Mouse (Mus musculus): ENCODE measurements around the gene Ccdc6. TPM values are rescaled to one million over a fixed set of nuclear protein-coding genes. Genes with fewer than 3 reads are reported as not detected.

Ccdc6 gene
- polyA plus RNA-seq, 1 experiment from 2014 or later: 13.0 TPM

- no peak overlapping the region for H3K9ac ChIP-seq (ENCODE audit: low read depth, low read length)
- 54% methylated on average over 5 of the region's 5 CpGs for WGBS
- H3K4me2 ChIP-seq (ENCODE audit: low read depth, low read length): no peak overlapping the region
- no peaks in the 10 kb centered on the region for H3K4me1 ChIP-seq (ENCODE audit: control insufficient read depth, insufficient read depth, low read length)
- H3K4me3 ChIP-seq (ENCODE audit: low read length): no peak overlapping the region
- H3K9me3 ChIP-seq (ENCODE audit: control insufficient read depth, low read length): no peaks in the 10 kb centered on the region
- no peak overlapping the region for H3K27ac ChIP-seq (ENCODE audit: low read length)
- H3K36me3 ChIP-seq (ENCODE audit: control insufficient read depth, insufficient read depth, low read length): peaks cover 2% of the 10 kb centered on the region; the same call in 1 of the 2 replicates
- no peak for ATAC-seq
- no peaks in the 10 kb centered on the region for H3K27me3 ChIP-seq (replicated peaks; ENCODE audit: control insufficient read depth, insufficient read depth, low read length)
These were observed 66.8 kb downstream of the Ccdc6 start for GRCm38 (mm10) chr10:70163681-70164080.

- no peak overlapping the region for H3K4me2 ChIP-seq (ENCODE audit: low read depth, low read length)
- no peak for ATAC-seq
- 70% methylated on average over 6 of the region's 6 CpGs for WGBS
These were observed 69.0 kb downstream of the Ccdc6 start for GRCm38 (mm10) chr10:70165877-70166276.

GRCm38 (mm10) chr10:70166427-70166826, 69.5 kb downstream of the Ccdc6 start:
- H3K4me3 ChIP-seq (ENCODE audit: low read length): no peak overlapping the region
- H3K4me2 ChIP-seq (ENCODE audit: low read depth, low read length): no peak overlapping the region
- no peaks in the 10 kb centered on the region for H3K9me3 ChIP-seq (ENCODE audit: control insufficient read depth, low read length)
- no peaks in the 10 kb centered on the region for H3K27me3 ChIP-seq (replicated peaks; ENCODE audit: control insufficient read depth, insufficient read depth, low read length)
- ATAC-seq: no peak
- peaks cover 2% of the 10 kb centered on the region; the same call in 1 of the 2 replicates for H3K36me3 ChIP-seq (ENCODE audit: control insufficient read depth, insufficient read depth, low read length)
- WGBS: 88% methylated on average over 5 of the region's 5 CpGs
- H3K4me1 ChIP-seq (ENCODE audit: control insufficient read depth, insufficient read depth, low read length): no peaks in the 10 kb centered on the region
- no peak overlapping the region for H3K27ac ChIP-seq (ENCODE audit: low read length)
- H3K9ac ChIP-seq (ENCODE audit: low read depth, low read length): no peak overlapping the region

More at GRCm38 (mm10) chr10:70165877-70166276, 69.0 kb downstream of the Ccdc6 start:
- H3K27me3 ChIP-seq (replicated peaks; ENCODE audit: control insufficient read depth, insufficient read depth, low read length): no peaks in the 10 kb centered on the region
- no peaks in the 10 kb centered on the region for H3K4me1 ChIP-seq (ENCODE audit: control insufficient read depth, insufficient read depth, low read length)
- H3K9me3 ChIP-seq (ENCODE audit: control insufficient read depth, low read length): no peaks in the 10 kb centered on the region
- H3K27ac ChIP-seq (ENCODE audit: low read length): no peak overlapping the region
- no peak overlapping the region for H3K4me3 ChIP-seq (ENCODE audit: low read length)
- peaks cover 2% of the 10 kb centered on the region; the same call in 1 of the 2 replicates for H3K36me3 ChIP-seq (ENCODE audit: control insufficient read depth, insufficient read depth, low read length)
- no peak overlapping the region for H3K9ac ChIP-seq (ENCODE audit: low read depth, low read length)

GRCm38 (mm10) chr10:70167625-70168024, 70.7 kb downstream of the Ccdc6 start:
- H3K9ac ChIP-seq (ENCODE audit: low read depth, low read length): no peak overlapping the region
- no peak overlapping the region for H3K4me2 ChIP-seq (ENCODE audit: low read depth, low read length)
- peaks cover 2% of the 10 kb centered on the region; the same call in 1 of the 2 replicates for H3K36me3 ChIP-seq (ENCODE audit: control insufficient read depth, insufficient read depth, low read length)
- no peaks in the 10 kb centered on the region for H3K9me3 ChIP-seq (ENCODE audit: control insufficient read depth, low read length)
- H3K27ac ChIP-seq (ENCODE audit: low read length): no peak overlapping the region
- no peaks in the 10 kb centered on the region for H3K27me3 ChIP-seq (replicated peaks; ENCODE audit: control insufficient read depth, insufficient read depth, low read length)
- H3K4me1 ChIP-seq (ENCODE audit: control insufficient read depth, insufficient read depth, low read length): no peaks in the 10 kb centered on the region
- no peak for ATAC-seq
- WGBS: 53% methylated on average over 11 of the region's 11 CpGs
- H3K4me3 ChIP-seq (ENCODE audit: low read length): no peak overlapping the region

- ATAC-seq: no peak
- no peak overlapping the region for H3K4me3 ChIP-seq (ENCODE audit: low read length)
- WGBS: 47% methylated on average over 13 of the region's 13 CpGs
- no peak overlapping the region for H3K4me2 ChIP-seq (ENCODE audit: low read depth, low read length)
- H3K27me3 ChIP-seq (replicated peaks; ENCODE audit: control insufficient read depth, insufficient read depth, low read length): no peaks in the 10 kb centered on the region
- no peak overlapping the region for H3K27ac ChIP-seq (ENCODE audit: low read length)
- no peak overlapping the region for H3K9ac ChIP-seq (ENCODE audit: low read depth, low read length)
- H3K9me3 ChIP-seq (ENCODE audit: control insufficient read depth, low read length): no peaks in the 10 kb centered on the region
- no peaks in the 10 kb centered on the region for H3K4me1 ChIP-seq (ENCODE audit: control insufficient read depth, insufficient read depth, low read length)
- peaks cover 2% of the 10 kb centered on the region; the same call in 1 of the 2 replicates for H3K36me3 ChIP-seq (ENCODE audit: control insufficient read depth, insufficient read depth, low read length)
These were observed 71.5 kb downstream of the Ccdc6 start for GRCm38 (mm10) chr10:70168396-70168795.

- H3K27ac ChIP-seq (ENCODE audit: low read length): no peak overlapping the region
- H3K9me3 ChIP-seq (ENCODE audit: control insufficient read depth, low read length): no peaks in the 10 kb centered on the region
- no peak overlapping the region for H3K9ac ChIP-seq (ENCODE audit: low read depth, low read length)
- no peaks in the 10 kb centered on the region for H3K4me1 ChIP-seq (ENCODE audit: control insufficient read depth, insufficient read depth, low read length)
- no peaks in the 10 kb centered on the region for H3K27me3 ChIP-seq (replicated peaks; ENCODE audit: control insufficient read depth, insufficient read depth, low read length)
- ATAC-seq: no peak
- H3K36me3 ChIP-seq (ENCODE audit: control insufficient read depth, insufficient read depth, low read length): no peaks in the 10 kb centered on the region
- H3K4me3 ChIP-seq (ENCODE audit: low read length): no peak overlapping the region
- H3K4me2 ChIP-seq (ENCODE audit: low read depth, low read length): no peak overlapping the region
- 84% methylated on average over 18 of the region's 18 CpGs for WGBS
These were observed 72.1 kb downstream of the Ccdc6 start for GRCm38 (mm10) chr10:70169044-70169443.

- H3K27ac ChIP-seq (ENCODE audit: low read length): no peak overlapping the region
- no peaks in the 10 kb centered on the region for H3K36me3 ChIP-seq (ENCODE audit: control insufficient read depth, insufficient read depth, low read length)
- H3K9ac ChIP-seq (ENCODE audit: low read depth, low read length): no peak overlapping the region
- H3K27me3 ChIP-seq (replicated peaks; ENCODE audit: control insufficient read depth, insufficient read depth, low read length): no peaks in the 10 kb centered on the region
- H3K4me1 ChIP-seq (ENCODE audit: control insufficient read depth, insufficient read depth, low read length): no peaks in the 10 kb centered on the region
- H3K4me3 ChIP-seq (ENCODE audit: low read length): no peak overlapping the region
- 50% methylated on average over 3 of the region's 3 CpGs for WGBS
- ATAC-seq: 0 out of 2 replicates have a peak, but pooled peaks have one; percentile 42
- H3K4me2 ChIP-seq (ENCODE audit: low read depth, low read length): no peak overlapping the region
- H3K9me3 ChIP-seq (ENCODE audit: control insufficient read depth, low read length): no peaks in the 10 kb centered on the region
These were observed 76.4 kb downstream of the Ccdc6 start for GRCm38 (mm10) chr10:70173314-70173713.

- H3K4me3 ChIP-seq (ENCODE audit: low read length): no peak overlapping the region
- WGBS: 68% methylated on average over 16 of the region's 16 CpGs
- no peak overlapping the region for H3K4me2 ChIP-seq (ENCODE audit: low read depth, low read length)
- H3K27ac ChIP-seq (ENCODE audit: low read length): no peak overlapping the region
- no peak for ATAC-seq
- H3K9me3 ChIP-seq (ENCODE audit: control insufficient read depth, low read length): no peaks in the 10 kb centered on the region
- H3K9ac ChIP-seq (ENCODE audit: low read depth, low read length): no peak overlapping the region
- no peaks in the 10 kb centered on the region for H3K27me3 ChIP-seq (replicated peaks; ENCODE audit: control insufficient read depth, insufficient read depth, low read length)
- no peaks in the 10 kb centered on the region for H3K4me1 ChIP-seq (ENCODE audit: control insufficient read depth, insufficient read depth, low read length)
- no peaks in the 10 kb centered on the region for H3K36me3 ChIP-seq (ENCODE audit: control insufficient read depth, insufficient read depth, low read length)
These were observed 77.7 kb downstream of the Ccdc6 start for GRCm38 (mm10) chr10:70174494-70175190.

GRCm38 (mm10) chr10:70180727-70181126, 83.8 kb downstream of the Ccdc6 start:
- ATAC-seq: no peak
- H3K4me3 ChIP-seq (ENCODE audit: low read length): no peak overlapping the region
- 78% methylated on average over 9 of the region's 9 CpGs for WGBS
- peaks cover 11% of the 10 kb centered on the region; the same call in 1 of the 2 replicates for H3K4me1 ChIP-seq (ENCODE audit: control insufficient read depth, insufficient read depth, low read length)
- no peak overlapping the region for H3K9ac ChIP-seq (ENCODE audit: low read depth, low read length)
- H3K9me3 ChIP-seq (ENCODE audit: control insufficient read depth, low read length): no peaks in the 10 kb centered on the region
- no peak overlapping the region for H3K27ac ChIP-seq (ENCODE audit: low read length)
- H3K27me3 ChIP-seq (replicated peaks; ENCODE audit: control insufficient read depth, insufficient read depth, low read length): no peaks in the 10 kb centered on the region
- H3K36me3 ChIP-seq (ENCODE audit: control insufficient read depth, insufficient read depth, low read length): no peaks in the 10 kb centered on the region
- no peak overlapping the region for H3K4me2 ChIP-seq (ENCODE audit: low read depth, low read length)

All from intestine, embryonic 16.5 days (tissue).